Mouse (Mus musculus): ENCODE results near the gene Clec16a. TPM values are rescaled to one million over a fixed set of nuclear protein-coding genes. Genes with fewer than 3 reads are reported as not detected.

The Clec16a gene
- total RNA-seq, 2 experiments from 2014 or later = 46.0 to 50.7 TPM

DNA sequence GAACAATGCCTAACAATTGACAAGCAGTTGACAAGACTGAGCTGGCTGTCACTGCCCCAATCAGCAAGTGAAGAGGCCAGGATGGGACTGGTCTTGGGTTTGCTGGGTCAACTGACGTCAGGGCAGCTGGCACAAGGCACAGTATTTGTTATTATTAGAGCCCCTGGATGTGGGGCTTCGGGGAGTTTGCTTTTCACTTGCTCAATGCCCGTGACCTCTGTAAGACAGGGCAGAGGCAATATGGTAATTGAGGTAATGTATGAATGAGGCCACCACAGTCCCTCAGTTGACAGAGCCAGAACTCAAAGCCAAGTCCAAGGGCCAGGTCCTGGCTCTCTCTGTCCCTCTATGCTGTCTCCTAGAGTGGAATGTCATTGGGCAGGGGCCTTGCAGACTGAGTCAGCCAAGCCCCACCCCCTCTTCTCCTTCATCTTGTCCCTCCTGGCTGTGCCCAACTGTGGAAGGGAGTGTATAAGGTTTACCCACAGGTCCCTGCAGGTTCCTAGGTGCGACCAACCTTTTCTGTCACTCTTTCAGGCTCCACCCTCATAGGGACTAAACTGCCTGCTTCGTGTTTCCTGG lies 232.5 kb downstream of the Clec16a start:
- DNase-seq = no peak
- intact Hi-C loops (cut with DNase I) = no loop called here

DNA sequence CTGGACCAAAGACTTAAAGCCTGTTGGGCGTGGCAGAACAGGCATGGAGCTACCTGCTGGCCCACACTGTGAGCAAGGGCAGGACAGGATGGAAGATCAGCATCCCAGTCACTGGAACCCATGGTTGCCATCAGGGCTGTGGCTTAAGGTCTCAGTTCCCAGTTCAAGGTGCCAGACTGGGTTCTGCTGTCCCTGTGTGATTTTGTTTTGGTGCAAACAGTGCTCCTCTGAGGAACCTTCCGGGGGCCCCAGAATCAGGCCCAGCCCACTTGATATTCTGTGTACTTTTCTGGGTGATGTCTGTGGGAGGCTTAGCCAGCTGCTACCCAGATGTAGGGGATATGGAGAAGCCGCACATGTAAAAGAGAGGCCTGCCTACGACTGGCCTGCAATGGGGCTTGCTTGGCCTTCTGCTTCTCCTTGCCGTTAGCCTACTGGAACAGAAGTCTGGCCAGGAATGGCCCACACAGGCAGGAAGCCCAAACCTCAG lies 235.5 kb downstream of the Clec16a start:
- no peak for DNase-seq
- intact Hi-C loops (cut with DNase I) = no loop called here

DNA sequence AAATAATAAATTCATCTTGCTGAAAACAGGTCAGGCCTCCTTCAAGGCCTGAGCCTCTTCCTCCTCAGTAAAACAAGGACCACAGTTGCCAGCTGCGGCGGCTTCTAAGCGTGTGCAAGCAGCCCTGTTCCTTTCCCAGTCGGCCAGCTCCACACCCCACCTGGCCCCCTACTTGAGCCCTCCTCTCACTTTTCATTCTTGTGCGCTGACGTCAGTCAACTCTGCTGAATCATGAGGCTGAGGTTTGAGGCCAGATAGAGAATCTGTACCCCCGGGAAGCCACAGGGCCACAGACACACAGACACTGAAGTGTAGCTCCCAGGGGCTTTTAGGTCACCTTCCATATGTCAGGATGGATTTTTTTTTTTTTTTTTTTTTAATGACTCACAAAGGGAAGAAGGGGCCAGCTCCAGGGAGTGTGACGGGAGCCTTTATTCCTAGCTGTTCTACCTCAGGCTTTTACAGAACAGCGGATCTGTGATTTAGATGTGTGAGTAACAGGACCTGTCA lies 236.8 kb downstream of the Clec16a start:
- DNase-seq = no peak
- intact Hi-C loops (cut with DNase I) = no loop called here

DNA sequence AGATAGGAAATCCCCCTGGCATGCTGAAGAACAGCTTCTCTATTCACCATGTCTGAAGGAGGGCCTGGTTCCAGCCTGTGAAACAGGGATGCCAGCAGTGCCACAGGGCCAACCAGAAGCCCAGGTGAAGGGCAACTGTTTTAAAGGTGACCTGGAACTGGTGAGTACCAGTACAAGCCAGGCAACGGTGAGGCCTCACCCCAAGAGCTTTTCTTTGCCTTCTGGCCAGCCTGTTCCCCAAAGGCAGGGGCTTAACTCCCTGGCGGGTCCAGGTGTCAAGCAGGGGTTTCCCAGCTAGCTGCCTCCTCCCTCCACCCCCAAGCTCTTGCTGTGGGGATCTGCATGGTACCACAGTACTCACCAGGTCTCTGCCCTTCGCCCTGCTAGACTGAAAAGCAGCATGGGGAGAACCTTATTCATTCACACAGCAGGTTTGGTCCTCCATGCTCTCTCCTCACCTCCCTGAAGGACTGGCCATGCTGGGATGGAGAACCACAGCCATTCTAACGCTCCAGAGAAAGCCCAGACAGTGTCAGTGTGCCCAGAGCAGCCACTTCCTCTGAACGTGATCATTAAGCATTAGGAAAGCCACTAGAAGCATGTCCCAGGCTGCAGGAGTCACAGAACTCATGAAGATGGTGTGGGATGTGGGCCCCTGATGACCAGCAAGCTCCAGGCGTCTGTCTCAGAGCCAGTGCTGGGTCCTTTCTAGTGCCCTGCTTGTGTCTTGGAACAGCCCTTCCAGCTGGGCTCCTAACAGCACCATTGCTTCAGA lies 237.4 kb downstream of the Clec16a start:
- intact Hi-C loops (cut with DNase I) = no loop called here
- no peak for DNase-seq

DNA sequence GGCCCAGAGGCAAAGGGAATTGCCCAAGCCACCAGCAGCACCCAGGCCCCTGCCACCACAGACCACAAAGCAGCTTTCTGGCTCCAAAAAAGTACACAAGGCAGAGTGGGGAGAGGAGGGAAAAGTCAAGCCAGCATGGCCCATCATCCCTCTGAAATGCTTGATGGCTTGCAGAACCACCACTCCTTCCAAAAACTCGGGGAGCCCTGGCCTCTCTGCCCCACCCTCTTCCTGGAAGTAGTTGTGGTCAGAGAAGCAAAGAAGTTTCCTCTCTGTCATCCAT lies 238.0 kb downstream of the Clec16a start:
- no peak for DNase-seq
- intact Hi-C loops (cut with DNase I) = no loop called here

DNA sequence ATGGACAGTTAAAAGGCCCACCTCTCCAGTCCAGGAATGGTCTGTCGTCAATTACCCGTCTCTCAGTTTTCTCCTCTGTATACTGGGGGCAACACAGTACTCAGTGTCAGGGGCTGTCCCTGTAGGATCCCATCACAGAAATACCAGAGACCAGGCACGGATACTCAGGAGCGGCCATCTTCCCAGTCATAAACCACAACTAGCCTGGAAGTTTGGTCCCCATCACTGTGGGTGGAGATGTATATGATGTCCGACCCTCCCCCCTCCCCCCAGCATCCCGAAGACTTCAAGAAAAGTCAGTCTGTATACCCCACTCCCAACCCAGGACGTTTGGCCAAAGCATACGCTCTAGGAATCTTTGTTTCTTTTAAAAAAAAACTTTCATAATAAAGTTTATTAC lies 238.3 kb downstream of the Clec16a start:
- DNase-seq = no peak
- intact Hi-C loops (cut with DNase I) = no loop called here

DNA sequence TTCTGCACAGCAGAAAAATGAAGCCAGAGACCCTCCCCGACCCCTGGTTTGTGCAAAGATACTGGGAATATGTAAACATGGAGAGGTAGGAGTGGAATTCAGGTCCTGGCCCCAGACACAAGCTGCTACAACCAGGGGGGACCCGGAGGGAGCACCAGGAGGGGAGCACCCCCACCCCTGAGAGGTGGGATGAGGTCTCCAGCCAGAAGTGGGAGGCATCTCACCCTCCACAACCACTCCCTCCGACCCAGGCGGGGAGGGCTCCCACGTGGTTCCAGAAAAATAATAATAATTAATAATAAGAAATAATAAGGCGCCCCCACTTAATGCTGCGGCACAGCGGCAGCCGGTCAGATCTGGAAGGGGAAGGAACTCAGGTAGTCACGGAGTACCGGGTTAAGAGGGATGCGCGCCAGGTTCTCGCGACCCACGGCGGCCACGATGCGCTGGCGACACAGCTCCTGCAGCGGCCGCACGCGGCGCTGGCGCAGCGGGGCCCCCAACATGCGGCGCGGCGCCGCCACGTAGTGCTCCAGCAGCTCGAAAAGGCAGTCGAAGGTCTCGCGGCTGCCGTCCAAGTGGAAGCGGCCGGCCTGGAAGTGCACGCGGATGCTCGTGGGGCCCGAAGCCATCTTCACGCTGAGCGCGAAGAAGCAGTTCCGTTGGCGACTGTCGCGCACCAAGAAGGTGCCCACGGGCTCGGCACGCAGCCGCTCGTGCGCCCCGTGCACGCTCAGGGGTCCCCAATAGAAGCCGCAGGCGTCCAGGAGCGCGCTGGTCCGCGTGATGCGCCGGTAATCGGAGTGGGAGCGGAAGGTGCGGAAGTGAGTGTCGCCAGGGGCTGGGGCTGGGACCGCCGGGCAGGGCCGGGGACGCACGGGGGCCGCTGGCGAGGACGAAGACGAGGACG lies 239.0 kb downstream of the Clec16a start:
- peak; percentile 48 to 61 for DNase-seq
- intact Hi-C loops (cut with DNase I) = loop anchor here (2.0 kb wide), 1 partner anchor 213 kb away; no protein-coding TSS in a partner anchor

DNA sequence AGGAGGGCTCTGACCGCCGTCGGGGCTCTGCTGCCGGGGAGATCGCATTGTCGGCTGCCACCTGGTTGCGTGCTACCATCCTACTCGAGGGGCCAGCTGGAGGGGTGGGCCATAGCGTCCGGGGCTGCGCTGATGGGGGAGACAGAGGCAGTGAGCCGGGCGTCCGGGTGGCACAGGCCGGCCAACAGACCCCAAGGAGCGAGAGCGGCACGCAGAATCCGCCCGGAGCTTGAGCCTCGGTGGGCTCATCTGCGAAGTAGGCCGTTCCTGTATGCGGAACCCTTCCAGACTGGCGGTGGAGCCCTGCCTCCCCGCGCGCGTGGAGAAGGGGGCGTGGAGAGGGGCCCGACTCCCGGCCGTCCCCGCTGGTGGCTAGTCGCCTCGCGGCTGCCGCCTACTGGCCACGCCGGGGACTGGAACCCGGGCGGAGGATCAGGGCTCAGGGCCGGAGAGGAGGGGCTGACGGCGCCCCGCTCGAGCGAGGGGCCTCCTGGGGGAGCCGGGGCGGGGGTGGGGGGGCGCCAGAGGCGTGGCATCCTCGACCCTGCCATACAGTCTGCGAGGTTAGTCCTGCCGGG lies 239.7 kb downstream of the Clec16a start:
- peak; percentile 95 to 98 for DNase-seq
- intact Hi-C loops (cut with DNase I) = loop anchor here (1.0 to 5.0 kb wide), 4 partner anchors 62 to 214 kb away; no protein-coding TSS in a partner anchor

DNA sequence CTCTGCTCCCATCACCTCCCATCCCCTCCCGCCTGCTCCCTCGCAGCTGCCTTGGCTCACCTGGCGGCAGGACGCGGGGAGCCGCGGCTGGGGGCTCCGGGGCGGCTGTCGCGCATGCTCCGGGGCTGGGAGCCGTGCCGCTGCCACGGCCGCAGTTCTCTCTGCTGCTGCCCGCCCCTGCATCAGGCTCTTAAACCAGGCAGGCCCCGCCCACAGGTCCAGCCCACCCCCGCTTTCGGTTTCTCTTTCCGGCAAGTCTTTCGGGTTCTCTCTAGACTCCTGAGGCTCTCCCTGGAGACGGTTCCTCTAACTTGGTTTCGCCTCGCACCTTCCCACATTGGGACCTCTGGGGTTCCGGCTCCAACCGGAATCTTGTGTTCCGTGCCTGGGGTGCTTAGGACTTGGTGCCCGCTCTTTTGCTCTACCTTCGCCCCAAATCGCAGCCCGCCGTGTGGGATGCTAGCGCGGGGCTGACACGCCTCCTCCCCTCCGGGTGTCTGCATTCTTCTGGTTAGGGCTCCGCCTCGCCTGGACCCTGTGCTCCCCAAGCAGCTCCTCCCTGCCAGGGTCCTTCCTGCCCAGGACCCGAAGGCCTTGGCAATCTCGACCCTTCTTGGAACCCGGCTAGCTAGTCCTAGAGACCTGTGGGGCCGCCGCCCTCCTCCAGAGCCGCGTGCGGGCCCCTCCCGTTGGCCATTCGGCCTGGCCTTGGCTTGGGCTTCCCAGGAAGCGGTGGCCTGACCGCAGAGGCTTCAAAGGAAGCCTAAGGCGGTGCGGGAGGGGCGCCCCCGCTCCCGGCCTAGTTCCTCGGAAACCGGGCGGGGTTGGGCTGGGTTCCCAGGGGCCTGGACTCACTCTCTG lies 240.5 kb downstream of the Clec16a start, which contains the start of gene Socs1:
Gene Socs1 (minus strand): TSS at position 166 of the 861 bp plus-strand sequence.
- peak; percentile 87 to 88 for DNase-seq
- intact Hi-C loops (cut with DNase I) = loop anchor here (1.0 to 5.0 kb wide), 5 partner anchors 62 to 215 kb away; no protein-coding TSS in a partner anchor

DNA sequence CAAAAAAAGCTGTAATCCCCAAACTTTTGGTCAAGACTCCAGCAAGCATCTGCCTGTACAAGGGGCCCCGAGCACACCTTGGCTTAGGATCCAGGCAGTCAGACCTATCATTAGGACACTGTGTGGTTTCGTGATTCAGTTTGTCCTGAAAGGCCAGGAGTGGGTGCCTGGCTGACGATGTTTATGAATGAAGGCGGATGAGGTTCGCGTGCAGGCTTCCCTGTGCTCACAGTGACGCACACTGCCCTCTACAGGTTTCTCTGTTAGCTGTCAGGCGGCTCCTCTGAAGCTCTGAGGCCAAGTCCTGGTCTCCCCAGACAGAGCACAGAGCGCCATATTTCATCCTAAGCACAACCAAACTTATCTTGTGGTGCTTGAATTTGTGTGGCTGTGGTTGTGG lies 241.1 kb downstream of the Clec16a start:
- peak; percentile 78 to 86 for DNase-seq
- intact Hi-C loops (cut with DNase I) = loop anchor here (1.0 to 5.0 kb wide), 3 partner anchors 61 to 146 kb away; no protein-coding TSS in a partner anchor

DNA sequence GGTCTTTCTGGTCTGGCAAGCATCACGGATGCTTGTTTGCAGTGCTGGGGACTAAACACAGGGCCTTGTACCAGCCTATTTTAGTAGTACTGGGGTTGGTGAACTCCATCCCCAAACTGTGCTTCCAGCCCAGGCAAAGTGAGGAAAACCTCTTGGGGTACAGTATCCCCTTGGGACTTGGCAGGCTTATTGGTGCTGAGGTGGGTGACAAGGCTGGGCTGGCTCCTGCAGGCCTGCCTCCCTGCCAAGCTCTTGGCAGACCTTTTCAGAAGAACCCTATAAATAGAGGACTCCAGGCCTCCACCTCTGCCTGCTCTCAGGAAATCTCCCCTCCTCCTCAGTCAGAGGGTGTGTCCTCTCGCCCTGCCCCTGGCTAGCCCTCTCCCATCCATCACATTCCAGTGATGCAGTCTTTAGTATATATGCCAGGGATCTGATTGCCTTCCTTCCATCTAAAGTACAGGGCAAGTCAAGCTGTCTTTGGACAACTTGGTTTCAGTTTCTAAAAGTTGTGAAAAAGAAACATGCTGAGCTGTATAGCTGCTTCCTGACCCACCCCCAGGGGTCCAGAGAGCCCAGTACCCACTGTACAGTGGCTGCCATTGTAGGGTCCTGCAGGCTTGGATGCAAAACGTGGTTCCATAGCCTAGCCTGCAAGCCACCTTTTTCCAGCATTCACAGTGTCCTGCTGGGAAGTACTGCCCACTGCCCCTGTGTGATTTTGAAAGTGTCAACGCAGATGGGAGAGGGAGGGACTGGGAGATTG lies 241.8 kb downstream of the Clec16a start:
- intact Hi-C loops (cut with DNase I) = loop anchor here (1.0 to 5.0 kb wide), 3 partner anchors 60 to 147 kb away; no protein-coding TSS in a partner anchor
- DNase-seq = peak in 1 of 2 experiments; percentile 29

DNA sequence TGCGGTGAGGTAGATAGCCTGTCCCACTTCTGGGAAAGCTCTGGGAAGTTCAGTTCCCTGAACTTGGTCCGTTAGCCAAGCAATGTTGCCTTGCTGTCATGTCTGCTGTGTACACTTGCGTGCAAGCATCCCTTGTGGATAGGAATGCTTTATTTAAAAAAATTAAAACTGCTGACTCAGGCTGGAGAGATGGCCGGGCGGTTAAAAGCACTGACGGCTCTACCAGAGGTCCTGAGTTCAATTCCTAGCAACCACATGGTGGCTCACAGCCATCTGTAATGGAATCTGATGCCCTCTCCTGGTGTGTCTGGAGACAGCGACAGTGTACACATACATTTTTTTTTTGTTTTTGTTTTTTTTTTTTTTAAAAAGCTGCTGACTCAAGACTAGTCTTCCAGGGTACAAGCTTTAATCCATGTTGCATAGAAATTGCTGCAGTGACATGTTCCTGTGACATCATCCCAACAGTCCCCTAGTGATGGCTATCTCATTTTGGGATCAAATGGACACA lies 242.5 kb downstream of the Clec16a start:
- no peak for DNase-seq
- intact Hi-C loops (cut with DNase I) = loop anchor here (5.0 kb wide), 2 partner anchors 60 to 80 kb away; no protein-coding TSS in a partner anchor

DNA sequence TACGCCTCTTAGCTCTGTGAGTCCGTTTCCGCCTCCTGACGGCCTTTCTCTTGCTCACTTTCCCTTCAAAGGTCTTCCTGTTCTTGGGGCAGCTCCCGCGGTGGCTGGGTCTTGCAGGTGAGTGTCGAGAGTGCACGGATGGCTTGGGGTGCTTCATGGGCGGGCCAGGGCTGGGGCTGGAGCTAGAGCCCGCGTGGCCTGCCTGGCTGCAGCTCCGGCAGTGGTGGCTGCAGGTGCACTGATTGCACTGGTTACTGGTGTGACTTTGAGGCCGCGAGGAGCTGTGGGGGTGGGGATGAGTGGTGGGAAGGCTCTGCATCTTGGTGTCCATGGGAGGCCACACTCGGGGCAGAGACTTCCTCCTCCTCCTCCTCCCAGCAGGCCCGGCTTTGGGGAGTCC lies 243.1 kb downstream of the Clec16a start, which contains the start of gene Tnp2:
Gene Tnp2 (minus strand): TSS at position 390 of the 400 bp plus-strand sequence.
- no peak for DNase-seq
- intact Hi-C loops (cut with DNase I) = loop anchor here (5.0 kb wide), 2 partner anchors 59 to 79 kb away; no protein-coding TSS in a partner anchor

DNA sequence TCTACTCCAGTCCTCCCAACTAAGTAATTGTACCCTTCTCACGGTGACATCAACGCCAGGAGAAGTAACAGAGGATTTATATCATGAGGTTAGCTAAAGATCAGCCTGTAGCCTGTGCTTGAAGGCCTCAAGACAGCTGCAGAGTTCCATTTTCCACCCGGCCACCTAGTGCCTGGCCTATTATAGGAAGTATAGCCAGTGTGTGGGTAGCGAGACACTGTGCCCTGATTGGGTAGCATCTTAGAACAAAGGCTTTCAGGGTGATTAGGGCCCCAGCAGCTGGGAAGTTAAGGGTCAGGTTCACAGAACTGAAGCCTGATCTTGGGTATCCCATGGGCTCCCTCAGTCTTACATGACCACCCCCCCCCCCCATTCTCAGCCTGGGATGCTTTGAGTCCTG lies 243.7 kb downstream of the Clec16a start:
- DNase-seq = no peak
- intact Hi-C loops (cut with DNase I) = loop anchor here (5.0 kb wide), 2 partner anchors 58 to 78 kb away; no protein-coding TSS in a partner anchor

DNA sequence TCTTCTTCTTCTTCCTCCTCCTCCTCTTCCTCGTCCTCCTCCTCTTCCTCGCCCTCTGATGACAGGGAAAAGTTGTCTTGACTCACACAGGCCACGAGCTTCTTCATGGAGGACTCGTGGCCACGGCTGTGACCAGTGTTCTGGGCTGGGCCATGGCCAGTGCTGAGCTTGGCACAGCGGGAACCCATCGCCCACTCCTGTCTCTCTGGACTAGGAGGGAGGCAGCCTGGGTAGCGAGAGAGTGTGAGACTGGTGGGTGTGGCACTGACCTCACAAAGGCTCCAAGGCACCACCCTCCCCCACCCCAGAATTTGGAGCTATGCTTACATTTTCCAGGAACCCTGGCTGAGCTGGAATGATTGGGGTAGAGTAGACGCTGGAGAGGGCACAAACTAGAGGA lies 245.6 kb downstream of the Clec16a start, which contains the start of gene Prm3:
Gene Prm3 (minus strand): TSS at position 213 of the 400 bp plus-strand sequence.
- intact Hi-C loops (cut with DNase I) = no loop called here
- no peak for DNase-seq
